Mouse (Mus musculus) myocyte (in vitro differentiated cells): Measurements from ENCODE around the gene Rasgrf2. TPM values are rescaled to one million over a fixed set of nuclear protein-coding genes. Genes with fewer than 3 reads are reported as not detected.

Source experiments
- H3K27me3 ChIP-seq: one replicate; pipeline ENCODE4 v1.6.1; 2011; ENCODE audit not compliant: control insufficient read depth, insufficient read depth, insufficient read length
- H3K36me3 ChIP-seq: one replicate; pipeline ENCODE4 v1.6.1; 2011; ENCODE audit not compliant: control insufficient read depth, insufficient read depth
- H3K4me2 ChIP-seq: one replicate; pipeline ENCODE4 v1.6.1; 2011; ENCODE audit warnings: low read depth, control low read depth
- H3K4me3 ChIP-seq: one replicate; pipeline ENCODE4 v1.5.1; 2011; ENCODE audit warnings: mild to moderate bottlenecking, control low read depth, moderate library complexity
- H3K79me2 ChIP-seq: one replicate; pipeline ENCODE4 v1.6.1; 2011; ENCODE audit not compliant: control insufficient read depth, insufficient read depth
- H3ac ChIP-seq: one replicate; pipeline ENCODE4 v1.6.1; 2011; ENCODE audit not compliant: control insufficient read depth, insufficient read length
- CEBPB ChIP-seq: IDR thresholded peaks from 2 replicates; pipeline ENCODE4 v1.6.1; 2011; ENCODE audit warnings: mild to moderate bottlenecking, moderate library complexity; ENCODE audit not compliant: poor library complexity, insufficient read depth, severe bottlenecking
- E2F4 ChIP-seq: IDR thresholded peaks from one replicate; pipeline ENCODE4 v1.6.1; 2011; ENCODE audit warnings: mild to moderate bottlenecking, control low read depth, moderate library complexity; ENCODE audit not compliant: insufficient read depth
- MAX ChIP-seq: IDR thresholded peaks from one replicate; pipeline ENCODE4 v1.6.1; 2011; ENCODE audit warnings: low read depth, mild to moderate bottlenecking, control low read depth
- MYOD1 ChIP-seq, 3 experiments: IDR thresholded peaks; one replicate each; pipeline ENCODE4 v1.6.1; 2011; ENCODE audit warnings: control low read depth in 2 of 3, low read depth in 2 of 3, mild to moderate bottlenecking in 2 of 3, moderate library complexity in 1 of 3; ENCODE audit not compliant: insufficient read length in 2 of 3, control insufficient read depth in 1 of 3
- MYOG ChIP-seq, 3 experiments: IDR thresholded peaks; one replicate each; pipeline ENCODE4 v1.6.1; 2011; ENCODE audit warnings: control low read depth in 2 of 3, low read depth in 2 of 3, mild to moderate bottlenecking in 2 of 3; ENCODE audit not compliant: insufficient read length in 2 of 3, control insufficient read depth in 1 of 3, insufficient read depth in 1 of 3
- POLR2A ChIP-seq: IDR thresholded peaks from one replicate; pipeline ENCODE4 v1.6.1; 2011; ENCODE audit warnings: low read depth, mild to moderate bottlenecking, control low read depth, moderate library complexity; ENCODE audit not compliant: insufficient read length
- POLR2AphosphoS2 ChIP-seq: IDR thresholded peaks from one replicate; pipeline ENCODE4 v1.6.1; 2011; ENCODE audit warnings: low read depth, control low read depth; ENCODE audit not compliant: insufficient read length
- REST ChIP-seq: IDR thresholded peaks from one replicate; pipeline ENCODE4 v1.6.1; 2011; ENCODE audit warnings: mild to moderate bottlenecking, control low read depth, moderate library complexity; ENCODE audit not compliant: insufficient read depth, insufficient read length
- SRF ChIP-seq: IDR thresholded peaks from one replicate; pipeline ENCODE4 v1.6.1; 2011; ENCODE audit warnings: low read depth; ENCODE audit not compliant: control insufficient read depth, insufficient read length
- TCF12 ChIP-seq: IDR thresholded peaks from one replicate; pipeline ENCODE4 v1.6.1; 2011; ENCODE audit warnings: mild to moderate bottlenecking, control low read depth; ENCODE audit not compliant: poor library complexity, insufficient read depth, severe bottlenecking
- TCF3 ChIP-seq: IDR thresholded peaks from one replicate; pipeline ENCODE4 v1.6.1; 2011; ENCODE audit warnings: low read depth, control low read depth; ENCODE audit not compliant: insufficient read length
- USF1 ChIP-seq: IDR thresholded peaks from one replicate; pipeline ENCODE4 v1.6.1; 2011; ENCODE audit warnings: low read depth, mild to moderate bottlenecking, control low read depth, moderate library complexity
- polyA plus RNA-seq: library from polyadenylated mRNA; unstranded; fragments of >200 nt; fragmentation: generic; extraction: Trizol; gene quantifications from one replicate; pipeline ENCODE4 v1.2.1, GENCODE M21; 2012; ENCODE audit warnings: missing spikeins

The Rasgrf2 gene
- polyA plus RNA-seq, 1 experiment = 0.07 TPM

- Histone ChIP-seq H3K27me3 (no peaks in the 10 kb centered on the region), H3K4me2 (no peak overlapping the region), H3K79me2 (no peaks in the 10 kb centered on the region), H3K4me3 (no peak overlapping the region), H3ac (no peak overlapping the region), H3K36me3 (no peaks in the 10 kb centered on the region)
- TF ChIP-seq SRF (no peak), E2F4 (no peak), REST (no peak), TCF12 (no peak), TCF3 (no peak)
Observed at GRCm38 (mm10) chr13:91996929-91997328, 134.5 kb downstream of the Rasgrf2 start.

- H3K4me3 ChIP-seq = no peak overlapping the region
Observed at GRCm38 (mm10) chr13:91991412-91991811, 140.0 kb downstream of the Rasgrf2 start.

GRCm38 (mm10) chr13:91990709-91991284 is 140.7 kb downstream of the Rasgrf2 start:
- Histone ChIP-seq H3ac (no peak overlapping the region), H3K79me2 (no peaks in the 10 kb centered on the region), H3K4me2 (no peak overlapping the region), H3K4me3 (no peak overlapping the region), H3K36me3 (no peaks in the 10 kb centered on the region), H3K27me3 (no peaks in the 10 kb centered on the region)
- TF ChIP-seq POLR2AphosphoS2 (no peak), MAX (no peak), MYOD1 (IDR thresholded peaks at IDR 0.05; ENCODE audit: control insufficient read depth in 1 of 3, insufficient read length in 2 of 3, low read depth in 2 of 3) (no peak), SRF (no peak), POLR2A (no peak), TCF12 (no peak), CEBPB (no peak)

More at GRCm38 (mm10) chr13:91991412-91991811, 140.0 kb downstream of the Rasgrf2 start:
- Histone ChIP-seq H3K36me3 (no peaks in the 10 kb centered on the region), H3K79me2 (no peaks in the 10 kb centered on the region), H3K4me2 (no peak overlapping the region), H3ac (no peak overlapping the region), H3K27me3 (no peaks in the 10 kb centered on the region)
- TF ChIP-seq CEBPB = no peak
- no peak for TF ChIP-seq USF1
- TF ChIP-seq MYOD1 (IDR thresholded peaks at IDR 0.05; ENCODE audit: control insufficient read depth in 1 of 3, insufficient read length in 2 of 3, low read depth in 2 of 3) = no peak
- TF ChIP-seq POLR2A = no peak

- TF ChIP-seq POLR2A (no peak), POLR2AphosphoS2 (no peak)
- Histone ChIP-seq H3K36me3 (no peaks in the 10 kb centered on the region), H3ac (no peak overlapping the region), H3K4me2 (no peak overlapping the region), H3K4me3 (no peak overlapping the region), H3K79me2 (no peaks in the 10 kb centered on the region), H3K27me3 (no peaks in the 10 kb centered on the region)
Observed at GRCm38 (mm10) chr13:91988378-91988777, 143.1 kb downstream of the Rasgrf2 start.

GRCm38 (mm10) chr13:91986958-91987357 is 144.5 kb downstream of the Rasgrf2 start:
- Histone ChIP-seq H3ac (no peak overlapping the region), H3K4me2 (no peak overlapping the region), H3K36me3 (no peaks in the 10 kb centered on the region), H3K4me3 (no peak overlapping the region), H3K27me3 (no peaks in the 10 kb centered on the region), H3K79me2 (no peaks in the 10 kb centered on the region)
- TF ChIP-seq TCF12 (no peak), CEBPB (no peak), SRF (no peak), USF1 (no peak), TCF3 (no peak), MAX (no peak), REST (no peak), MYOG (IDR thresholded peaks at IDR 0.05; ENCODE audit: control insufficient read depth in 1 of 3, insufficient read depth in 1 of 3, insufficient read length in 2 of 3, low read depth in 2 of 3) (no peak), POLR2AphosphoS2 (no peak), E2F4 (no peak), MYOD1 (IDR thresholded peaks at IDR 0.05; ENCODE audit: control insufficient read depth in 1 of 3, insufficient read length in 2 of 3, low read depth in 2 of 3) (no peak), POLR2A (no peak)
